Mouse (Mus musculus): ENCODE measurements around the gene Tenm4. TPM values are rescaled to one million over a fixed set of nuclear protein-coding genes. Genes with fewer than 3 reads are reported as not detected.
"Not testable (repeated sequence)": the region's sequence is repeated elsewhere in the genome, so short reads cannot be mapped to it uniquely, and the experiment has no call there.

The Tenm4 gene
- polyA plus RNA-seq, 1 experiment from 2014 or later = 52.7 TPM

- ATAC-seq (replicated peaks) = no peak
- Histone ChIP-seq H3K9ac (no peak overlapping the region), H3K27me3 (replicated peaks) (no peaks in the 10 kb centered on the region), H3K4me3 (no peak overlapping the region), H3K4me2 (no peak overlapping the region), H3K36me3 (replicated peaks) (no peaks in the 10 kb centered on the region), H3K27ac (no peak overlapping the region), H3K4me1 (peaks cover 17% of the 10 kb centered on the region), H3K9me3 (no peaks in the 10 kb centered on the region)
- WGBS = 46% methylated on average over 3 of the region's 3 CpGs
Measured at GRCm38 (mm10) chr7:96905422-96905821, 734.4 kb downstream of the Tenm4 start.

GRCm38 (mm10) chr7:96906216-96906615, 735.2 kb downstream of the Tenm4 start:
- no peak overlapping the region for H3K27ac ChIP-seq
- H3K4me2 ChIP-seq = no peak overlapping the region
- H3K4me1 ChIP-seq = peaks cover 17% of the 10 kb centered on the region
- H3K9me3 ChIP-seq = no peaks in the 10 kb centered on the region
- 83% methylated on average over 20 of the region's 20 CpGs for WGBS
- H3K9ac ChIP-seq = no peak overlapping the region
- ATAC-seq (replicated peaks) = no peak
- no peaks in the 10 kb centered on the region for H3K36me3 ChIP-seq (replicated peaks)
- no peak overlapping the region for H3K4me3 ChIP-seq
- H3K27me3 ChIP-seq (replicated peaks) = no peaks in the 10 kb centered on the region

- no peak for ATAC-seq (replicated peaks)
Measured at GRCm38 (mm10) chr7:96907971-96908680, 737.1 kb downstream of the Tenm4 start.

GRCm38 (mm10) chr7:96909856-96910255, 738.8 kb downstream of the Tenm4 start:
- ATAC-seq (replicated peaks) = no peak
- Histone ChIP-seq H3K27me3 (replicated peaks) (no peaks in the 10 kb centered on the region; the same call in 1 of the 2 replicates), H3K4me3 (no peak overlapping the region), H3K36me3 (replicated peaks) (no peaks in the 10 kb centered on the region), H3K27ac (no peak overlapping the region), H3K9me3 (no peaks in the 10 kb centered on the region), H3K4me2 (no peak overlapping the region), H3K9ac (no peak overlapping the region), H3K4me1 (peaks cover 4% of the 10 kb centered on the region; the same call in 1 of the 2 replicates)
- WGBS = 71% methylated on average over 5 of the region's 5 CpGs

More at GRCm38 (mm10) chr7:96907971-96908680, 737.1 kb downstream of the Tenm4 start:
- H3K4me2 ChIP-seq = no peak overlapping the region
- H3K9me3 ChIP-seq = no peaks in the 10 kb centered on the region
- no peaks in the 10 kb centered on the region for H3K36me3 ChIP-seq (replicated peaks)
- H3K4me3 ChIP-seq = no peak overlapping the region
- H3K4me1 ChIP-seq = peaks cover 17% of the 10 kb centered on the region
- H3K27ac ChIP-seq = no peak overlapping the region
- H3K9ac ChIP-seq = no peak overlapping the region
- 55% methylated on average over 16 of the region's 16 CpGs for WGBS
- no peaks in the 10 kb centered on the region; the same call in 1 of the 2 replicates for H3K27me3 ChIP-seq (replicated peaks)

- H3K4me1 ChIP-seq = 0 out of 2 replicates have a peak, but pooled peaks cover 4% of the 10 kb centered on the region
- no peaks in the 10 kb centered on the region for H3K36me3 ChIP-seq (replicated peaks)
- 65% methylated on average over 12 of the region's 12 CpGs for WGBS
- no peak overlapping the region for H3K4me2 ChIP-seq
- H3K27ac ChIP-seq = no peak overlapping the region
- H3K4me3 ChIP-seq = no peak overlapping the region
- no peaks in the 10 kb centered on the region for H3K9me3 ChIP-seq
- H3K27me3 ChIP-seq (replicated peaks) = no peaks in the 10 kb centered on the region; the same call in 1 of the 2 replicates
- ATAC-seq (replicated peaks) = no peak
- no peak overlapping the region for H3K9ac ChIP-seq
Measured at GRCm38 (mm10) chr7:96910310-96910960, 739.4 kb downstream of the Tenm4 start.

GRCm38 (mm10) chr7:96914031-96914430, 743.0 kb downstream of the Tenm4 start:
- H3K36me3 ChIP-seq (replicated peaks) = no peaks in the 10 kb centered on the region
- H3K27ac ChIP-seq = no peak overlapping the region
- no peak overlapping the region for H3K4me2 ChIP-seq
- H3K27me3 ChIP-seq (replicated peaks) = no peaks in the 10 kb centered on the region; the same call in 1 of the 2 replicates
- no peaks in the 10 kb centered on the region for H3K4me1 ChIP-seq
- ATAC-seq (replicated peaks) = peak; percentile 57
- WGBS = 15% methylated on average over 6 of the region's 6 CpGs
- no peak overlapping the region for H3K4me3 ChIP-seq
- H3K9ac ChIP-seq = no peak overlapping the region
- H3K9me3 ChIP-seq = no peaks in the 10 kb centered on the region

GRCm38 (mm10) chr7:96915452-96916105, 744.5 kb downstream of the Tenm4 start:
- 2% methylated on average over 2 of the region's 2 CpGs for WGBS
- H3K36me3 ChIP-seq (replicated peaks) = no peaks in the 10 kb centered on the region

GRCm38 (mm10) chr7:96920447-96921095, 749.5 kb downstream of the Tenm4 start:
- no peaks in the 10 kb centered on the region for H3K36me3 ChIP-seq (replicated peaks)
- no peaks in the 10 kb centered on the region for H3K4me1 ChIP-seq
- H3K27ac ChIP-seq = no peak overlapping the region
- no peak overlapping the region for H3K4me3 ChIP-seq
- no peaks in the 10 kb centered on the region for H3K27me3 ChIP-seq (replicated peaks)
- no peak overlapping the region for H3K9ac ChIP-seq
- peak; percentile 64; the same call in 1 of the 2 replicates for ATAC-seq (replicated peaks)
- WGBS = 30% methylated on average over 7 of the region's 7 CpGs
- H3K9me3 ChIP-seq = no peaks in the 10 kb centered on the region
- H3K4me2 ChIP-seq = no peak overlapping the region

More at GRCm38 (mm10) chr7:96915452-96916105, 744.5 kb downstream of the Tenm4 start:
- H3K9me3 ChIP-seq = no peaks in the 10 kb centered on the region
- no peak overlapping the region for H3K4me2 ChIP-seq
- peak; percentile 75 for ATAC-seq (replicated peaks)
- H3K27me3 ChIP-seq (replicated peaks) = no peaks in the 10 kb centered on the region; the same call in 1 of the 2 replicates
- H3K9ac ChIP-seq = no peak overlapping the region
- H3K4me1 ChIP-seq = no peaks in the 10 kb centered on the region
- no peak overlapping the region for H3K27ac ChIP-seq
- no peak overlapping the region for H3K4me3 ChIP-seq

- Histone ChIP-seq H3K36me3 (replicated peaks) (no peaks in the 10 kb centered on the region), H3K9me3 (no peaks in the 10 kb centered on the region), H3K4me1 (no peaks in the 10 kb centered on the region), H3K4me2 (no peak overlapping the region), H3K9ac (no peak overlapping the region), H3K27me3 (replicated peaks) (no peaks in the 10 kb centered on the region), H3K27ac (no peak overlapping the region), H3K4me3 (no peak overlapping the region)
- ATAC-seq (replicated peaks) = 0 out of 2 replicates have a peak, but pooled peaks have one; percentile 6
- WGBS = 95% methylated on average over 2 of the region's 2 CpGs
Measured at GRCm38 (mm10) chr7:96922927-96923326, 751.9 kb downstream of the Tenm4 start.

- no peaks in the 10 kb centered on the region for H3K9me3 ChIP-seq
- no peak overlapping the region for H3K9ac ChIP-seq
- H3K4me1 ChIP-seq = no peaks in the 10 kb centered on the region
- no peaks in the 10 kb centered on the region for H3K36me3 ChIP-seq (replicated peaks)
- no peak overlapping the region for H3K4me2 ChIP-seq
- H3K27ac ChIP-seq = no peak overlapping the region
- peak; percentile 33; the same call in 1 of the 2 replicates for ATAC-seq (replicated peaks)
- no peak overlapping the region for H3K4me3 ChIP-seq
- 24% methylated on average over 5 of the region's 5 CpGs for WGBS
- no peaks in the 10 kb centered on the region for H3K27me3 ChIP-seq (replicated peaks)
Measured at GRCm38 (mm10) chr7:96943715-96944377, 772.8 kb downstream of the Tenm4 start.

GRCm38 (mm10) chr7:96946501-96946900, 775.5 kb downstream of the Tenm4 start:
- WGBS = 92% methylated on average over 8 of the region's 8 CpGs
- not testable (repeated sequence) for H3K27ac ChIP-seq; H3K4me2 ChIP-seq; ATAC-seq (replicated peaks); H3K4me1 ChIP-seq; H3K27me3 ChIP-seq (replicated peaks); H3K9me3 ChIP-seq; H3K36me3 ChIP-seq (replicated peaks); H3K4me3 ChIP-seq; H3K9ac ChIP-seq

Measured in midbrain, embryonic 15.5 days (tissue).